9 mouse cellular contexts compared by ENCODE assay signal in genomic region chr17:31018267-31018666, GRCm38 (mm10). TPM values are rescaled to one million over a fixed set of nuclear protein-coding genes. Genes with fewer than 3 reads are reported as not detected.
DNase-seq lines count a peak whose midpoint lies in the region; ATAC-seq and TF ChIP-seq lines count a peak whose summit lies in the region.
"Had no signal": no experiment of that assay in that cellular context is flagged by ENCODE, and none has a peak within 500 bp of the region (broad histone marks: within the 10 kb centered on the region; RNA-seq: fewer than 3 reads in every experiment).

No protein-coding gene starts in this region.

- no peak for TF ChIP-seq POLR2A in limb, embryonic 14.5 days (IDR thresholded peaks at IDR 0.05; ENCODE audit: borderline replicate concordance, extremely low read depth, insufficient read depth, insufficient read length)

- DNase-seq in left cerebral cortex, adult 18-20 months (ENCODE audit: low spot score in 2 of 2) = peak; percentile 49 to 71
- DNase-seq in left cerebral cortex, adult 8-10 months (ENCODE audit: low spot score in 2 of 2) = no peak
- DNase-seq in Muller cell, postnatal 12 days (ENCODE audit: inconsistent ontology term) = peak; percentile 37
- peak; percentile 66 for DNase-seq in c-Kit-positive CD71-positive TER-119-positive erythroid progenitor cells, embryonic 14.5 days (ENCODE audit: low spot score)
- DNase-seq in limb, embryonic 14.5 days (ENCODE audit: low spot score) = peak; percentile 72
- DNase-seq in retina, postnatal 1 day = peak; percentile 88
- DNase-seq in yolk sac, embryonic 10.5 days (ENCODE audit: low spot score) = no peak

- no peak overlapping the region for H3K4me2 ChIP-seq in limb, embryonic 14.5 days (replicated peaks; ENCODE audit: low read depth, low read length, severe bottlenecking)
- H3K4me2 ChIP-seq: midbrain, embryonic 12.5 days had no signal

- H3K27me3 ChIP-seq in limb, embryonic 14.5 days (ENCODE audit: control insufficient read depth, insufficient read depth, low read length) = no peaks in the 10 kb centered on the region
- H3K27me3 ChIP-seq: midbrain, embryonic 12.5 days had no signal

- H3K36me3 ChIP-seq in limb, embryonic 14.5 days (ENCODE audit: control insufficient read depth, insufficient read depth, low read length) = no peaks in the 10 kb centered on the region
- H3K36me3 ChIP-seq: midbrain, embryonic 12.5 days had no signal

- H3K4me3 ChIP-seq in limb, embryonic 14.5 days (replicated peaks; ENCODE audit: low read length) = no peak overlapping the region
- H3K4me3 ChIP-seq: midbrain, embryonic 12.5 days had no signal

- H3K9me3 ChIP-seq in limb, embryonic 14.5 days (ENCODE audit: control insufficient read depth, low read length) = no peaks in the 10 kb centered on the region

- H3K4me1 ChIP-seq in limb, embryonic 14.5 days (ENCODE audit: control insufficient read depth, insufficient read depth, low read length) = no peaks in the 10 kb centered on the region
- H3K4me1 ChIP-seq: midbrain, embryonic 12.5 days had no signal

- ATAC-seq in granulocyte monocyte progenitor cell, adult 5-6 weeks (replicated peaks; ENCODE audit: poor library complexity, severe bottlenecking) = peak; percentile 57; the same call in 1 of the 2 replicates
- ATAC-seq in limb, embryonic 14.5 days (ENCODE audit: low FRiP score, low read depth) = no peak; the same call in 1 of the 2 replicates

- H3K9ac ChIP-seq in limb, embryonic 14.5 days (ENCODE audit: low read depth, low read length, severe bottlenecking) = no peak overlapping the region
- H3K9ac ChIP-seq: midbrain, embryonic 12.5 days had no signal

- no peak overlapping the region for H3K27ac ChIP-seq in limb, embryonic 14.5 days (replicated peaks; ENCODE audit: low read depth, low read length)
- H3K27ac ChIP-seq: midbrain, embryonic 12.5 days had no signal

- WGBS in limb, embryonic 14.5 days = 66% methylated on average over 4 of the region's 4 CpGs

RNA-seq across cellular contexts. Expression of gene Abcg1, which starts 39.2 kb away (rescaled TPM):
- total RNA-seq in left cerebral cortex, adult 18-20 months (2021) = 10 to 100 TPM; 70.5 to 80.0 TPM
- total RNA-seq in left cerebral cortex, adult 8-10 months (2022) = 10 to 100 TPM; 83.1 to 94.3 (median 83.4) TPM
- total RNA-seq in granulocyte monocyte progenitor cell, adult 5-6 weeks (2014; fragmentation: Nextera tagmentation) = 8.7 and 15.9 TPM in 2 replicates
- total RNA-seq in granulocyte monocyte progenitor cell, adult 5-6 weeks (2017) = 7.6 and 9.0 TPM in 2 replicates
- 3.2 and 3.4 TPM in 2 replicates for polyA plus RNA-seq in limb, embryonic 14.5 days (2012; rRNA removed)
- polyA plus RNA-seq in limb, embryonic 14.5 days (2014; fragmentation: Nextera tagmentation; extraction: Ambion mirVana) = 6.8 and 7.5 TPM in 2 replicates

Comparison
In these comparisons a context has a peak if more than half of its experiments do, and no peak if none do; other contexts are left out.
1. DNase-seq: peak in left cerebral cortex, adult 18-20 months (2 of 2), Muller cell, postnatal 12 days (single experiment), c-Kit-positive CD71-positive TER-119-positive erythroid progenitor cells, embryonic 14.5 days (single experiment), limb, embryonic 14.5 days (single experiment) and retina, postnatal 1 day (single experiment); none in left cerebral cortex, adult 8-10 months (0 of 2) and yolk sac, embryonic 10.5 days (single experiment).
2. RNA of gene Abcg1, which starts 39.2 kb away (total RNA-seq): 83.1 to 94.3 TPM in left cerebral cortex, adult 8-10 months and 70.5 to 80.0 TPM in left cerebral cortex, adult 18-20 months; 7.6 to 15.9 TPM in granulocyte monocyte progenitor cell, adult 5-6 weeks; every median in the first group is over 4 times any median in the second.